Mouse (Mus musculus): Measurements from ENCODE around the gene Ubb. TPM values are rescaled to one million over a fixed set of nuclear protein-coding genes. Genes with fewer than 3 reads are reported as not detected.
"Not testable (repeated sequence)": the region's sequence is repeated elsewhere in the genome, so short reads cannot be mapped to it uniquely, and the experiment has no call there.

Ubb gene
- total RNA-seq (2021): 1,000 to 10,000 TPM; 1,687 to 1,997 TPM

DNA sequence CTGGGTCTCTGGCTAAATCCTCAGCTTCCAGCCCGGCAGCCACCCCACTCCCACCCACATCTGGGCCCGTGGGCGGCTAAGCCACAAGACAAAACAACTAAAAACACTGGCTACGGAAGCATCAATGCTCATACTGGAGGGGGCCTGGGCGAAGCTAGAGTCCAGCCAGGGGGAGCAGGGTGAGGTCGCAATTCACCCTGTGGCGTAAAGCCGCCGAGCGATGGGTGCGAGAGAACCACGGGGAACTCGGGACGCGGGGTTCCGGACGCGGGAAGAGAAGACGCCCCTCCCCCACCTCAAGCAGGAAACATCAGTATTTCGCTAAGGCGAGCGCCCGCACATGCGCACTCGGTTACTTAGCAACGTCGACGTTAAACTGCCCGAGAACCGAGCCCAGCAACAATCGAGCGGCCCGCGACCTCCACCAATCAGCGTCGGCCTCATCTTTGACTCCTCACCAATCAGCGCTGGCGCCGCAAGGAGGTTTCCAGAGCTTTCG lies at the start of gene Ubb:
Ubb (plus strand) TSS at position 445 of the 499 bp plus-strand sequence.
- peak; percentile 98 to 99 for DNase-seq (ENCODE audit: extremely low spot score in 1 of 2, low spot score in 1 of 2)

DNA sequence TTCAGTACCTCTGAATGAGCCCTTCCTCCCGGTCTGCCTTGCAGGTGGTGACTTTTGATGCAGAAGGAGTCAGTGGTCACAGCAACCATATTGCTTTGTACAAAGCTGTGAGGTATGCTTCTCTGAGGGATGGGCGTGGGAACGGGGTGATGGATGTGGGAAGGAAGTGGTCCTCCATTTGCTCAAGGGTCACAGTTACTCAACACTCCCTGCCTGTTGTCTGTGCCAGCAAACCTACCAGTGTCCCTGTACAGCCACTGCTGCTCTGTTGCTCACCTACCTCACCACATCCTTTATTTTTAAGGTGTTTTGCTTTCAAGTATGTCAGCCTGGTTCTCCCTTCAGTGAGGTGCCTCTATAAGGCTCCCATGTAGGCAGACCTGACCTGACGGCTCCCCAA lies 43.3 kb upstream of the Ubb start:
- no peak for DNase-seq (ENCODE audit: extremely low spot score in 1 of 2, low spot score in 1 of 2)

DNA sequence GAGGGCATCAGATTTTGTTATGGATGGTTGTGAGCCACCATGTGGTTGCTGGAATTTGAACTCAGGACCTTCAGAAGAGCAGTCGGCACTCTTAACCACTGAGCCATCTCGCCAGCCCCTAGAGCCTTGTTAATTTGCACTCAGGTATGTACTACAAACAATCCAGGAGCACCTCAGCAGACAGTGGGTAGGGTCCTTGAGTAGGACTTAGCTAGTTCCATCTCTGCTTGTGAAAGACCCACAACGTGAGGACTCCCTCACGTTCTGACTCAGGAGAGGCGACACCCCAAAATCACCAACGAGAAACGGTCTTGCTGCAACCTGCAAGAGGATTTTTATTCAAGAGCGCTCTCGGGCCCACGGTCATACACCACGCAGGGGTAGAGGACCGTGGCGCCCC lies 42.6 kb upstream of the Ubb start:
- DNase-seq (ENCODE audit: extremely low spot score in 1 of 2, low spot score in 1 of 2): not testable (repeated sequence)

DNA sequence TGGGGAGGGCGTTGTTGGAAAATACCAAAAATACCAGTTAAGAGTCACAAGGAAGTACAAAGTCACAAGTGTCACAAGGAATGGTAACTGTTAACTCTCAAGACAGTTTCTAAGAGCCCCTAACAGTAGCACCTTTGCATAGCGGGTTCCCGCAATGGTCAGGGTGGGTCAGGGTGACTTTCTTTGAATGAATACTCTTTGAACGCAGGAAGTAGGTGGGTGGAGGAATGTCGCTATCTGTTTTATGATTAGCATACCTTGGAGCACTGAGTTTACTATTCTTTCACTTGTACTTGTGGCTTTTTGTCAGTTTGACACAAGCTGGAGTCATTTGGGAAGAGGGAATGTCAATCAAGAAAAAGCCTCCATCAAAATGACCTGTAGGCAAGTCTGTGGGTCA lies 42.2 kb upstream of the Ubb start:
- DNase-seq (ENCODE audit: extremely low spot score in 1 of 2, low spot score in 1 of 2): not testable (repeated sequence)

DNA sequence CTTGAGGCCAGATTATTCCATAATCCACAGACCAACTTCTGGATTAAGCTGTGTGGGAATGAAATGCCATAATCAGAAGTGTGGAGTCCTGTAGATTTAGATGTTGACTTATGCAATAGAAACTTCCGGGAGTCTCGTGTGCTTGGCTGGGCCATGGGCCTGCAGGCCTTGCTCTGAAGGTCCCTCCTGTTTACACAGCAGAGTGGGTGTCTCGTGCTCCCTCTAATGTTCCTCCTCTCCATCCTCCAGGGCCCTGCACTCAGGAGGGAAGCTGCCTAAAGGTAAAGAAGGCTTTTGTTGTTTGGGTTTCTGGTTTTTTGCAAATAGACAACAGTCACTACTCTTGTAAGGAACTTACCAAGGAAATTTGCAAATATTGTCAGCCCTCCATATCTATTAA lies 41.4 kb upstream of the Ubb start:
- no peak for DNase-seq (ENCODE audit: extremely low spot score in 1 of 2, low spot score in 1 of 2)

DNA sequence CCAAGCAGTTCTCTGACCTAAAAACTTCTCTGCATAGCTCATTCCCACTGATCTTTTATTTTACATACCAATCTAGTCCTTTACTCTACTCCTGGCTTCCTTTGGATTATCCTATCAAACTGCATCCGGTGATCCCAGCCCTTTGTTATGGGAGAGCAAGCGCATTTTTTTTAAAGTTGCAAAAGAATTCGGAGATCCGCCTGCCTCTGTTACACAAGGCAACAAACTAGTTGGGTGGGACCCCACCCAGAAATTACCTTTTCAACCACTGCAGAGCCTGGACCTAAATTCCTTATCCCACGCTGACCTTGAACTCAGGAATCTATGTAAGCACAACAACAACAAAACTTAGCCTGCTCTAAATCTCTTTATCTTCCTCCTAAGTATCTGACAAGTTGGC lies 40.0 kb upstream of the Ubb start:
- DNase-seq (ENCODE audit: extremely low spot score in 1 of 2, low spot score in 1 of 2): no peak

DNA sequence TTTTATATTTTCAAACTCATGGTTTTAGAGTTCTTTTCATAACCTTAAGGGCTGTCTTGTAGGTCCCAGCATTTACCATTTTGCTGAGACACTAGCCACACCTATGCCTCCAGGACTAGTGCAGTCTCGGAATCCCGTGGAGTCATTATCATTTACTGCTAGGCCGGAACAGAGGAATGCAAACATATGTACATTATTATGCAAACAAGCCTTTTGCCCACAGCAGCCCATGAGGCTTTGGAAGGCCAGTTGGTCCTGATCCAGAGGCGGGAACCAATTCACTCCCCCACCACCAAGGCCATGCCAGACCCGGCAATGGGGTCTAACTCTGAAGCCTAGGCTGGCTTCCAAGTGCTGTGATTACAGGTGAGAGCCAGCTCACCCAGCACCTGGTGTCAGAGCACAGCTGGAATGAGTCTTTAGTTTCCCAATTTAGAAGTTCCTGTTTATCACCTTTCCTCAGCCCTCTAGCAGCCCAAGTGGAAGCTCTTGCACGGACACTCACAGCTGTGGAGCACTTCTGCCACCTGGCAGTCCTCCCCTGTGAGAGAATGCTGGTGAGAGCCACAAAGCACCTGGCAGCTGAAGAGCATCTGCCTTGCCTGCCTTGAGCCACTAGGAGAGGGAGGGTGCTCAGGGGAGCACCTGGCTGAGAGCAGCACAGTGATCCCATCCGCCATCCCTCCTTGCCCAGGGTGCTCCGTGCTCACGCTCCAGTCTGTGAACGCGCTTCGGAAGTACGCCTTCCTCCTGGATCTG lies 39.3 kb upstream of the Ubb start:
- DNase-seq (ENCODE audit: extremely low spot score in 1 of 2, low spot score in 1 of 2): no peak

DNA sequence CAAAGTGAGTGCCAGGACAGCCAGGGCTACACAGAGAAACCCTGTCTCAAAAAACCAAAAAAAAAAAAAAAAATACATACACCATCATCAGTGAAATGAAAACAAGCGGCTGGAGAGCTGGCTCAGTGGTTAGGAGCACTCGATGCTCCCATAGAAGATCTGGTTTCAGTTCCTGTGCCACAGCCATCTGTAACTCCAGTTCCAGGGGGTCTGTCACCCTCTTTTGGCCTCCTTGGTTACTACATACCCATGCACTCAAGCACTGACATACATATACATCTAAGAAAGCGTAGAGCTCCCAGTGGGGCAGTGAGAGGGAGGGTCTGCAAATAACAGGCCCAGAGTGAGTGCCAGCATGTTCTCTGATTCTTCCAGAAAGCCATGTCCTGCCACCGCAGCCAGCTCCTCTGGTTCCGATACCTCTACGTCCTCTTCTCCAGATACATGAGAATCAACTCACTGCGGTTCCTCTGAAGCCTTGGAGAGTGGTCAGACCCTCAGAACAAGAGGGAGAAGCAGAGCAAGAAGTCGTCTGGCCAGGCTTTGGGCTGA lies 38.4 kb upstream of the Ubb start:
- no peak for DNase-seq (ENCODE audit: extremely low spot score in 1 of 2, low spot score in 1 of 2)

DNA sequence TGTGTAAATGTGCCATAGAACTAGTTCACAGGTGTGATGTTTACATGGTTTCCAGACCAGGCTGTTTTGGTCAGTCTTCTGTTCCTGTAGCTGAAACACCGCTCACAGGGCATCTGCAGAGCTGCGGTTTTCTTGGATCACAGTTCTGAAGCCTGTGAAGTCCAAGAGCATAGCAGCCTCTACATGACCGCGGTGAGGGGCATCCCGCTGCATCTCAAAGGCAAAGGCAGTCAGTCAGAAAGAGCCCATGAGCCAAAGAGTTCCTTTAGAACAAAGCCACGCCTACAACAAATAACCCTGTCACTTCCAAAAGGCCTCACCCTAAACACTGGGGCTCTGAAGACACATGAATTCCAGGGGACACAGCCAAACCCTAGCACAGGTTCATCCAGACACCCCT lies 37.7 kb upstream of the Ubb start:
- no peak for DNase-seq (ENCODE audit: extremely low spot score in 1 of 2, low spot score in 1 of 2)

DNA sequence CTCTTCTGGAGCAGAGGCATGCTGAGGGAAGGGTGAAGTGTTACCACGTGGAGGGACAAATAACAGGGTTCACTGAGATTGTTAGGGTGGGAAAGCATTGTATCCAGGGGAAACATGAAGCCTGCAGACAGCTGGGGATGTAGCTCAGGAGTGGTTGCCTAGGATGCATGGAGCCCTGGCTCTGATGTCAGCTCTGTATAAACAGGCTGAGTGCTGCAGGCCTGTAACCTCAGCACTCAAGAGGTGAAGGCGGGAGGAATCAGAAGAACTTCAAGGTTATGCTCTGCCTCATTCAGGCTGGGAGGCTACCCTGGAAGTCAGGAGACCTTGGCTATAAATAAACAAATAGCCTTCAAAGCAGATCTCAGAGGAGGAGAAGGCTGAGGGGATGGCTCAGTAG lies 32.0 kb upstream of the Ubb start:
- DNase-seq (ENCODE audit: extremely low spot score in 1 of 2, low spot score in 1 of 2): no peak

DNA sequence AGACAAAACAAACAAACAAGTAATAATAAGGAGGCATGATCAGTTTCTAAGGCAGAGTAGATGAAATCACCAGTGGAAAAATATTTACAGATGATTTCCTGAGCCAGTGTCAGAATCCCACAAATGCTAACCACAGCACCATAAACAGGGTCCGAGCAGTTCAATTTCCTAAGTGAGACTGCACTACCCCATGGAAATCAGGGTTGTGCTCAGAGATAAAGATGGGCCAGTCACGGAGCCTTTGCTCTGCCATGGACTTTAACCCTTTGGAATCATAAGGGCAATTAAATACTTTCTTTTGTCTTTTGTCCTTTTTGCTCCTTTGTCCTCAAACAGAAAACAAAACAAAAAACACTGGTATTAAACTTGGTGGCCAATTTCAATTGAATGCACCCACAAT lies 28.7 kb upstream of the Ubb start:
- no peak for DNase-seq (ENCODE audit: extremely low spot score in 1 of 2, low spot score in 1 of 2)

DNA sequence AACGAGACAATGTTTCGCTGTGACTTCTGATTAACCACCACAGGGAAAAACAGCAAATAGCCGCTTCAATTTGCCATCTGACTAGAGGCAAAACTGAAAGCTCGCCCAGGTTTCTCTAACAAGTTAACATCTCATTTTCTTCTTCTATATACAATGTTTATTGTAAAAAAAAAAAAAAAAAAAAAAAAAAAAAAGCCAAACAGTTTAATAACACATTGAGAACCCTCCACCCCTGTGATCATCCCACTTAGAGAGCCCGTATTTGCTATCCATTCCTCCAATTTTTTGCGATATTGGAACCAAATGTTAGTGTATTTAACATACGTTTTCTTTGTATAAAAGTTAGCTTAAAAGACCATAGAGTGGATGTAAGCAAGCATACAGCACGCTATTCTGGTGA lies 13.9 kb upstream of the Ubb start:
- no peak for DNase-seq (ENCODE audit: extremely low spot score in 1 of 2, low spot score in 1 of 2)

DNA sequence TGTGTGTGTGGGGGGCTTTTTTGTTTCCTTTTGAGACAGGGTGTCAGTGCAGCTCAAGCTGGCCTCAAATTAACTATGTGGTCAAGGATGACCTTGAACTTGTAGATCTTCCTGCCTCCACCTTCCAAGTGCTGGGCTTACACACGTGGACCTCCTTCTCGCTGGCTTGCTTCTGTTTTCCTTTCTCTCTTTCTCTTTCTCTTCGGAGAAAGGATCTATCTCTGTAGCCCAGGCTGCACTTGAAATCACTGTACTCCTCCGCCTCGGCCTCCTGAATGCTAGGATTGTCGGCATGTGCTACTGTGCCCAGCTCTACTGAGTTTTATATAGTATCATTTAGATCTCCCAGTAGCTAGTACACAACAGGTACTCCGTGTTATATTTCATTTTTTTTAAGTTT lies 13.4 kb upstream of the Ubb start:
- DNase-seq (ENCODE audit: extremely low spot score in 1 of 2, low spot score in 1 of 2): no peak

DNA sequence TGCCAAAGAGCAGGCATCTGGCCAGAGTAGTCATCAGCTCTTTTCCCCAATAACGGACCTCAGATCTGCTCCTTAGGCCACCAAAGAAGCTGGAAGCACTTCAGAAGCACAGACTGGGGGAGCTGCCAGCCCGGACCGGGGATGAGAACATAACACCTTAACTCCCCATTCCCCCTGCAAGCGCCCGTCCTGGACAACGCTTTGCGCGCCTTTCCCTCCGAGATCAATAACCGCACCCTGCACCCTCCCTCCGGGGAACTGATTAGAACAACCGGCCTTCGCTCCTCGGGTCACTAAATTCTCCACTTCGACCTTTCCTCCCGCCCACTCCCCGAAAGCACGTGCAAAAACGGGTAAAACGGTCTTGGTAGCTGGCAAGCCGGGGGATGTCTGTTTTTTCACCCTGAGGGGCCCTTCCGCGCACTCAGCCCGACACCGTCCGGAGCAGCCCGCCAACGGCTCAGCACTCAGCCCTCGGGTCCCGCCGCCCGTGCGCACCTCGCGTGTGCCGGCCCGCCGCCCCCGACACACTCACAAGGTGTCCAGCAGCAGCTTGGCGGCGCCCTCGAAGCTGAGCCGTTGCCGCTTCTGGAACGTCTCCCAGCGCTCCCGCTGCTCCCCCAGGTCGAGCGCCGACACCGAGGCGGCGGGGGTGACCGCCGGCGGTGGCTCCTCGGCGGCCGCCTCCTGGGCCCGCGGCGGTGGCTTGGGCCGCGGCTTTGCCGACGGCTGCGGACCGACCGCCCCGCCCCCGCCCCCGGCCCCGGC lies 12.5 kb upstream of the Ubb start:
- DNase-seq (ENCODE audit: extremely low spot score in 1 of 2, low spot score in 1 of 2): peak; percentile 39 to 45

DNA sequence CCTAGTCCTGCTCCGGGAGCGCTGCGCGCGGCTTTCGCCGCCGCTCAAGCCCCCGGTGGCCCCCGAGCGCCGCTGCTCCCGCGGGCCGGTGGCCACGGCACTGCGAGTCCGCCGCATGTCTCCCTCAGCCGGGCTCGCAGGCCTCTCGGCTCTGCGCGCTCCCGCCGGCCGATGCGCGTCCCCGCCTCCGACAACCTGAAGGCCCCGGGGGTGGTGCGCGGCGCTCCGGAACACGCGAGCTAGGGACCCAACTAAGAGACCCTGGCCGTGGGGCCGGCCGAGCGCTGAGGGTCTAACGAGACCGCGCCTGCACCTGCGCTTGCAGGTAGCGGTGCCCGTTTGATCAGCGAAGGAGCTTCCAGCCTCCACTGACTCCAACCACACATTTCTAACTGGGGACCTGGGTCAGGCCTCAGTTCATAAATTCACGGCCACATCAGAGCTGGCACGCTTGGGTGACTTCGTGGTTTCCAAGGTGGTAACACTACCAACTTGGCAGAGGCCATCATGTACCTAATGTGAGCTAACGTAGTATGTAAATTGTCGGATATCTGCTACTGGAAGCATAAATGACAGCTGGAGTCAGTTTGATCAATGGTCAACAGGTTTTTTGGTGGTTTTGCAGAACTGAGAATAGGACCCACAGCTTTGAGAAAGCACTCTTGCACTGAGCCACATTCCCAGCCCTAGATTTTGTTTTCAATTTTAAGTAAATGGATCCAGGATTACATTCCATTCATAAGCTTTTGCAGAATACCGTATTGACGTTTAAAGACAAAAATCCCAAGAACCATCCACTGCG lies 11.7 kb upstream of the Ubb start, which contains the start of gene Cenpv:
Cenpv (minus strand) TSS at position 173 of the 802 bp plus-strand sequence.
- DNase-seq (ENCODE audit: extremely low spot score in 1 of 2, low spot score in 1 of 2): peak; percentile 67 to 71

DNA sequence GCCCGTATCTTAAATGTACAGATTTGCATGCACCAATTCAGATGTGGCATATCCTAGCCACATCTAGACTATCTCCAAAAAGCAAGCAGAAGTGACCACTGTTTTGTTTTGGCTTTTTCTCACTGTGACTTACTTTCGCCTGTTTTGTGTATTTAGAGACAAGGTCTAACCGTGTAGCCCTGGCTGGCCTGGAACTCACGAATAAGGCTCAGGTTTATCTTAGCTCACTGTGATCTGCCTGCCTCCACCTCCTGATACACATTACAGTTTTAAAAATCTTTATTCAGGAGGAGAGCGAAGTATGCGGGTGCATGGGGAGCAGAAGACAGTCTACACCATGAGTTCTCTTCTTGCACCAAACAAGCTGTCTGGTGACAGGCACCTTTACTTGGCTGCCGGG lies 10.8 kb upstream of the Ubb start:
- no peak for DNase-seq (ENCODE audit: extremely low spot score in 1 of 2, low spot score in 1 of 2)

DNA sequence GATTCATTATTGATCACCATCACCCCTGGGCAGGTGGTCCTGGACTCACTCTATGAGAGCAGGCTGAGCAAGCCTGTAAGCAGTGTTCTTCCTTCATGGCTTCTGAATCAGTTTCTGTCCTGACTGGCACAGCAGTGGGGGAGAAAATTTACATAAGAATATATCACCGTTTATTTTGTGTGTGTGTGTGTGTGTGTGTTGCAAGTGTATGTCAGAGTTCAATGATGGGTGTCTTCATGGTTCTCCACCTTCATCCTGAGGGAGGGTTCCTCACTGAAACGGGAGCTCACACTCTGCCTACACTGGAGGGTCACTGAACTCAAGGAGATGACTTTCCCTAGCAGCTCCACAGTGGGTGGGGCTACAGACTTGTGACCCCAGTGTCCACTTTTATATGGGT lies 10.0 kb upstream of the Ubb start:
- no peak for DNase-seq (ENCODE audit: extremely low spot score in 1 of 2, low spot score in 1 of 2)

DNA sequence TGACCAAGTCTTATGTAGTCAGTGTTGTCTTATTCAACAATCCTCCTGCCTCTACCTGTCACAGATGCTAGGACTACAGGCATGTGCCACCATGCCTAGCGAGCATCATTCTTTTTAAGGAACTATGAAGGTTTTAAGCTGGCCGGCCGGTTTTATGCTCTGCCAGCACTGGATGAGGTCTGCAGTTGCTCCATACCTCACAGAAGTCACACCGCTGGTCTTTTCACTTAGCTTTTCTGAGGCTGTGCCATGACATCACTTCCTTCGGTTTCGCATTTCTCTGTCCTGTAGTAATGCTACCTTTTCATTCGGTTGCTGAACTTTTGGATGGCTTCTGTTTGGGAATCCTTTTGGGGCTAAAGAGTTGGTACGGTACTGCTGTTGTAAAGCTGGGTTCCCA lies 9.4 kb upstream of the Ubb start:
- no peak for DNase-seq (ENCODE audit: extremely low spot score in 1 of 2, low spot score in 1 of 2)

DNA sequence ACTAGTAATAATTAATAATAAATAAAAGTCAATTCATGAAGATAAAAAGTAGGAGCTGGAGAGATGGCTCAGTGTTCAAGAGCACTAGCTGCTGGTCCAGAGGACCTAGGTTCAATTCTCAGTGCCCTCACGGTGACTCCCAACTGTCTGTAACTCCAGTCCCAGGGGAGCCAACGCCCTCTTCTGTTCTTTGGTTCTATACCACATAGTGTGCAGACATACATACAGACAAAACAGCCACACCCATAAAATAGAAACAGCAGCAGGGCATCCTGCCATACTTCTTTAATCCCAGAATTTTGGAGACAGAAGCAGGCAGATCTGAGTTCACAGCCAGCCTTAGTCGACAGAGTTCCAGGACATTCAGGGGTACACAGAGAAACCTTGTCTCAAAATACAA lies 7.0 kb upstream of the Ubb start:
- no peak for DNase-seq (ENCODE audit: extremely low spot score in 1 of 2, low spot score in 1 of 2)

DNA sequence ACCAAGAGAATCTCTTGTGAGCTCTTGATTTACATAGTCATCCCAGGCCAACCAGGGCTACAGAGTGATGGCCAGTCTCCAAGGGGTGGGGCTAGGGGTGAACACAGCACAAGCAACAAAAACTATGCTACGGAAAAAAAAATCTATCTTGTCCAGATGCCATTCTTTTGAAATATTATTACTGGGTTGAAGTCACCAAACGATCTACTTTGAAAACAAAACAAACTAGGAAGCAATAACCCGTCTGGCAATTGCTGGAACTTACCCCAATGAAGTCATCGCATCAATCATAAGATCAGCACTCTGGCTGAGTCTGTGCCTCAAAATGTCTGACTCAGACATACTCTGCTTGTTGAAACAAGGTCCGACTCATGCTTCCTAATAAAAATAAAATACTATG lies 1.2 kb upstream of the Ubb start:
- peak in 1 of 2 experiments; percentile 29 for DNase-seq (ENCODE audit: extremely low spot score in 1 of 2, low spot score in 1 of 2)
